Mouse (Mus musculus): ENCODE measurements around the gene Cnnm2. TPM values are rescaled to one million over a fixed set of nuclear protein-coding genes. Genes with fewer than 3 reads are reported as not detected.
"Not testable (repeated sequence)": the region's sequence is repeated elsewhere in the genome, so short reads cannot be mapped to it uniquely, and the experiment has no call there.

The Cnnm2 gene
- polyA plus RNA-seq, 1 experiment = 12.2 TPM

GRCm38 (mm10) chr19:46755066-46755465 lies 6.3 kb upstream of the Cnnm2 start:
- 47% methylated on average over 9 of the region's 9 CpGs for WGBS
- peak; percentile 54 for DNase-seq
- TF ChIP-seq CTCF (IDR thresholded peaks at IDR 0.05; ENCODE audit: insufficient read depth, low read length) (peak; percentile 71), POLR2A (IDR thresholded peaks at IDR 0.05; ENCODE audit: borderline replicate concordance, extremely low read depth, low read depth, low read length) (no peak)
- Histone ChIP-seq H3K4me1 (ENCODE audit: control insufficient read depth, insufficient read depth, low read length) (no peaks in the 10 kb centered on the region), H3K4me3 (replicated peaks; ENCODE audit: extremely low read depth, low read depth, low read length) (no peak overlapping the region)

GRCm38 (mm10) chr19:46756221-46756620 lies 5.2 kb upstream of the Cnnm2 start:
- Histone ChIP-seq H3K4me1 (ENCODE audit: control insufficient read depth, insufficient read depth, low read length) (no peaks in the 10 kb centered on the region), H3K4me3 (replicated peaks; ENCODE audit: extremely low read depth, low read depth, low read length) (no peak overlapping the region)
- 80% methylated on average over 4 of the region's 4 CpGs for WGBS
- DNase-seq = no peak
- TF ChIP-seq CTCF (IDR thresholded peaks at IDR 0.05; ENCODE audit: insufficient read depth, low read length) (no peak), POLR2A (IDR thresholded peaks at IDR 0.05; ENCODE audit: borderline replicate concordance, extremely low read depth, low read depth, low read length) (no peak)

GRCm38 (mm10) chr19:46759096-46759495 lies 2.3 kb upstream of the Cnnm2 start:
- no peak for DNase-seq
- WGBS = 40% methylated on average over 8 of the region's 8 CpGs
- TF ChIP-seq POLR2A (IDR thresholded peaks at IDR 0.05; ENCODE audit: borderline replicate concordance, extremely low read depth, low read depth, low read length) = no peak
- no peak for TF ChIP-seq CTCF (IDR thresholded peaks at IDR 0.05; ENCODE audit: insufficient read depth, low read length)

GRCm38 (mm10) chr19:46759909-46760308 lies 1.5 kb upstream of the Cnnm2 start:
- not testable (repeated sequence) for H3K4me3 ChIP-seq (replicated peaks; ENCODE audit: extremely low read depth, low read depth, low read length); H3K4me1 ChIP-seq (ENCODE audit: control insufficient read depth, insufficient read depth, low read length); DNase-seq
- 87% methylated on average over 10 of the region's 10 CpGs for WGBS

More at GRCm38 (mm10) chr19:46759096-46759495, 2.3 kb upstream of the Cnnm2 start:
- H3K4me3 ChIP-seq (replicated peaks; ENCODE audit: extremely low read depth, low read depth, low read length) = no peak overlapping the region
- peaks cover 7% of the 10 kb centered on the region; the same call in 1 of the 2 replicates for H3K4me1 ChIP-seq (ENCODE audit: control insufficient read depth, insufficient read depth, low read length)

- TF ChIP-seq CTCF (IDR thresholded peaks at IDR 0.05; ENCODE audit: insufficient read depth, low read length) (peak; percentile 85), POLR2A (IDR thresholded peaks at IDR 0.05; ENCODE audit: borderline replicate concordance, extremely low read depth, low read depth, low read length) (no peak)
- 17% methylated on average over 29 of the region's 29 CpGs for WGBS
- H3K4me3 ChIP-seq (replicated peaks; ENCODE audit: extremely low read depth, low read depth, low read length) = peak overlapping the region; percentile 67
- DNase-seq = peak; percentile 83
- H3K4me1 ChIP-seq (ENCODE audit: control insufficient read depth, insufficient read depth, low read length) = peaks cover 7% of the 10 kb centered on the region; the same call in 1 of the 2 replicates
These were observed 828 bp upstream of the Cnnm2 start for GRCm38 (mm10) chr19:46760375-46761160.

- TF ChIP-seq POLR2A (IDR thresholded peaks at IDR 0.05; ENCODE audit: borderline replicate concordance, extremely low read depth, low read depth, low read length) = no peak
- no peak for TF ChIP-seq CTCF (IDR thresholded peaks at IDR 0.05; ENCODE audit: insufficient read depth, low read length)
- WGBS = under 1% methylated on average over 35 of the region's 36 CpGs
- no peak for DNase-seq
- H3K4me3 ChIP-seq (replicated peaks; ENCODE audit: extremely low read depth, low read depth, low read length) = peak overlapping the region; percentile 93
- peaks cover 7% of the 10 kb centered on the region; the same call in 1 of the 2 replicates for H3K4me1 ChIP-seq (ENCODE audit: control insufficient read depth, insufficient read depth, low read length)
These were observed 535 bp downstream of the Cnnm2 start for GRCm38 (mm10) chr19:46761971-46762290.

GRCm38 (mm10) chr19:46762291-46762991 lies 1.0 kb downstream of the Cnnm2 start:
- peaks cover 7% of the 10 kb centered on the region; the same call in 1 of the 2 replicates for H3K4me1 ChIP-seq (ENCODE audit: control insufficient read depth, insufficient read depth, low read length)
- 1% methylated on average over 50 of the region's 50 CpGs for WGBS
- H3K4me3 ChIP-seq (replicated peaks; ENCODE audit: extremely low read depth, low read depth, low read length) = peak overlapping the region; percentile 93
- TF ChIP-seq POLR2A (IDR thresholded peaks at IDR 0.05; ENCODE audit: borderline replicate concordance, extremely low read depth, low read depth, low read length) (peak; percentile 26; the same call in 1 of the 2 replicates), CTCF (IDR thresholded peaks at IDR 0.05; ENCODE audit: insufficient read depth, low read length) (no peak)
- DNase-seq = peak; percentile 34

- TF ChIP-seq POLR2A (IDR thresholded peaks at IDR 0.05; ENCODE audit: borderline replicate concordance, extremely low read depth, low read depth, low read length) = no peak
- no peak for TF ChIP-seq CTCF (IDR thresholded peaks at IDR 0.05; ENCODE audit: insufficient read depth, low read length)
- no peak for DNase-seq
- 7% methylated on average over 19 of the region's 19 CpGs for WGBS
- peaks cover 7% of the 10 kb centered on the region; the same call in 1 of the 2 replicates for H3K4me1 ChIP-seq (ENCODE audit: control insufficient read depth, insufficient read depth, low read length)
- H3K4me3 ChIP-seq (replicated peaks; ENCODE audit: extremely low read depth, low read depth, low read length) = peak overlapping the region; percentile 93
These were observed 1.6 kb downstream of the Cnnm2 start for GRCm38 (mm10) chr19:46762992-46763342.

GRCm38 (mm10) chr19:46763356-46763755 lies 2.0 kb downstream of the Cnnm2 start:
- no peak for TF ChIP-seq CTCF (IDR thresholded peaks at IDR 0.05; ENCODE audit: insufficient read depth, low read length)
- no peak for TF ChIP-seq POLR2A (IDR thresholded peaks at IDR 0.05; ENCODE audit: borderline replicate concordance, extremely low read depth, low read depth, low read length)

More at GRCm38 (mm10) chr19:46763356-46763755, 2.0 kb downstream of the Cnnm2 start:
- Histone ChIP-seq H3K4me3 (replicated peaks; ENCODE audit: extremely low read depth, low read depth, low read length) (peak overlapping the region; percentile 93), H3K4me1 (ENCODE audit: control insufficient read depth, insufficient read depth, low read length) (peaks cover 7% of the 10 kb centered on the region; the same call in 1 of the 2 replicates)
- 55% methylated on average over 7 of the region's 7 CpGs for WGBS
- DNase-seq = no peak
